Mouse (Mus musculus): ENCODE measurements around the gene Nos2. TPM values are rescaled to one million over a fixed set of nuclear protein-coding genes. Genes with fewer than 3 reads are reported as not detected.

Nos2 gene
- polyA plus RNA-seq (2014; fragmentation: Nextera tagmentation; extraction: Ambion mirVana), result 1.4 and 1.6 TPM in 2 replicates

GRCm38 (mm10) chr11:78920411-78920939 is at the start of gene Nos2:
Gene Nos2, plus strand, starts transcription at chr11:78920787.
- 53% methylated on average over 6 of the region's 6 CpGs for WGBS
- H3K4me2 ChIP-seq (ENCODE audit: low read length), result no peak within 1 kb of the TSS
- H3K27me3 ChIP-seq (ENCODE audit: control insufficient read depth, insufficient read depth, low read length), result peaks cover 36% of the 10 kb centered on the region
- H3K27ac ChIP-seq (replicated peaks in 1 of 2; ENCODE audit: control insufficient read depth in 1 of 2, insufficient read depth in 1 of 2, low read depth in 2 of 2, low read length in 2 of 2), result no peak within 1 kb of the TSS
- ATAC-seq (ENCODE audit: insufficient number of reproducible peaks, insufficient read depth, low FRiP score, low read depth), result no peak
- peaks cover 0 to 3% of the 10 kb centered on the region in 2 experiments; a peak in 2 of 4 replicates for H3K4me1 ChIP-seq (ENCODE audit: control insufficient read depth in 2 of 2, insufficient read depth in 2 of 2, low read length in 2 of 2)
- H3K4me3 ChIP-seq (ENCODE audit: control insufficient read depth in 1 of 2, insufficient read depth in 1 of 2, low read depth in 1 of 2, low read length in 2 of 2), result no peak within 1 kb of the TSS
- H3K9me3 ChIP-seq (ENCODE audit: control insufficient read depth, low read length), result no peaks in the 10 kb centered on the region
- no peaks in the 10 kb centered on the region for H3K36me3 ChIP-seq (ENCODE audit: control insufficient read depth, insufficient read depth, low read length)
- no peak within 1 kb of the TSS for H3K9ac ChIP-seq (ENCODE audit: low read length)

- H3K36me3 ChIP-seq (ENCODE audit: control insufficient read depth, insufficient read depth, low read length), result no peaks in the 10 kb centered on the region
- no peaks in the 10 kb centered on the region for H3K27me3 ChIP-seq (ENCODE audit: control insufficient read depth, insufficient read depth, low read length)
- 89% methylated on average over 4 of the region's 4 CpGs for WGBS
- peaks cover 0 to 3% of the 10 kb centered on the region in 2 experiments; a peak in 1 of 4 replicates for H3K4me1 ChIP-seq (ENCODE audit: control insufficient read depth in 2 of 2, insufficient read depth in 2 of 2, low read length in 2 of 2)
- no peak for ATAC-seq (ENCODE audit: insufficient number of reproducible peaks, insufficient read depth, low FRiP score, low read depth)
- no peak overlapping the region for H3K9ac ChIP-seq (ENCODE audit: low read length)
- no peak overlapping the region for H3K4me3 ChIP-seq (ENCODE audit: control insufficient read depth in 1 of 2, insufficient read depth in 1 of 2, low read depth in 1 of 2, low read length in 2 of 2)
- H3K9me3 ChIP-seq (ENCODE audit: control insufficient read depth, low read length), result no peaks in the 10 kb centered on the region
- H3K4me2 ChIP-seq (ENCODE audit: low read length), result no peak overlapping the region
- no peak overlapping the region for H3K27ac ChIP-seq (replicated peaks in 1 of 2; ENCODE audit: control insufficient read depth in 1 of 2, insufficient read depth in 1 of 2, low read depth in 2 of 2, low read length in 2 of 2)
These were observed 49.7 kb upstream of the Nos2 start for GRCm38 (mm10) chr11:78870891-78871290.

- no peak overlapping the region for H3K4me3 ChIP-seq (ENCODE audit: control insufficient read depth in 1 of 2, insufficient read depth in 1 of 2, low read depth in 1 of 2, low read length in 2 of 2)
- 20% methylated on average over 2 of the region's 2 CpGs for WGBS
- ATAC-seq (ENCODE audit: insufficient number of reproducible peaks, insufficient read depth, low FRiP score, low read depth), result no peak
These were observed 47.8 kb upstream of the Nos2 start for GRCm38 (mm10) chr11:78872782-78873181.

GRCm38 (mm10) chr11:78879727-78880126 is 40.9 kb upstream of the Nos2 start:
- Histone ChIP-seq H3K4me3 (ENCODE audit: control insufficient read depth in 1 of 2, insufficient read depth in 1 of 2, low read depth in 1 of 2, low read length in 2 of 2) (no peak overlapping the region), H3K27me3 (ENCODE audit: control insufficient read depth, insufficient read depth, low read length) (no peaks in the 10 kb centered on the region), H3K36me3 (ENCODE audit: control insufficient read depth, insufficient read depth, low read length) (no peaks in the 10 kb centered on the region), H3K9me3 (ENCODE audit: control insufficient read depth, low read length) (no peaks in the 10 kb centered on the region), H3K4me1 (ENCODE audit: control insufficient read depth in 2 of 2, insufficient read depth in 2 of 2, low read length in 2 of 2) (no peaks in the 10 kb centered on the region), H3K9ac (ENCODE audit: low read length) (no peak overlapping the region), H3K4me2 (ENCODE audit: low read length) (no peak overlapping the region), H3K27ac (replicated peaks in 1 of 2; ENCODE audit: control insufficient read depth in 1 of 2, insufficient read depth in 1 of 2, low read depth in 2 of 2, low read length in 2 of 2) (no peak overlapping the region)
- WGBS, result 82% methylated on average over 3 of the region's 3 CpGs
- no peak for ATAC-seq (ENCODE audit: insufficient number of reproducible peaks, insufficient read depth, low FRiP score, low read depth)

More at GRCm38 (mm10) chr11:78872782-78873181, 47.8 kb upstream of the Nos2 start:
- no peak overlapping the region for H3K27ac ChIP-seq (replicated peaks in 1 of 2; ENCODE audit: control insufficient read depth in 1 of 2, insufficient read depth in 1 of 2, low read depth in 2 of 2, low read length in 2 of 2)
- H3K4me2 ChIP-seq (ENCODE audit: low read length), result no peak overlapping the region
- no peaks in the 10 kb centered on the region for H3K36me3 ChIP-seq (ENCODE audit: control insufficient read depth, insufficient read depth, low read length)
- H3K4me1 ChIP-seq (ENCODE audit: control insufficient read depth in 2 of 2, insufficient read depth in 2 of 2, low read length in 2 of 2), result peaks cover 0 to 3% of the 10 kb centered on the region in 2 experiments; a peak in 1 of 4 replicates
- H3K27me3 ChIP-seq (ENCODE audit: control insufficient read depth, insufficient read depth, low read length), result no peaks in the 10 kb centered on the region
- H3K9ac ChIP-seq (ENCODE audit: low read length), result no peak overlapping the region
- no peaks in the 10 kb centered on the region for H3K9me3 ChIP-seq (ENCODE audit: control insufficient read depth, low read length)

DNA sequence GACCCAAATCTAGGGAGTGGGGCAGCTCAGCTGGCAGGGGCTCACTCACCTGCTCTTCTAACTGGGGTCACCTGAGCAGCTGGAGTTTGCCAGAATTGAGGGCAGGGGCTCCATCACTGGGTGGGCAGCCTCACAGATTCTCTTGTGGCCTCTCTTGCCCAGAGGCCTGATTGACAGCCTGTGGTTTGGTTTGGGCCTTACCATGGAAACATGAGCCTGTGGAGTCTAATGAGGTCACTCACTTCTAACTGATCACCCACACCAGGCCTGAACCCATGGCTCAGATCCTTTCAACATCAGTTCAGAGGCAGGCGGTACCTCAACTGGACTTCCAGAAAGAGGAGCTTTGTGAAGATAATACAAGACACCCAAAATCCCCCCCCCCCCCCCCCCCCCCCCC is 33.9 kb upstream of the Nos2 start:
- ATAC-seq (ENCODE audit: insufficient number of reproducible peaks, insufficient read depth, low FRiP score, low read depth), result no peak
- H3K4me2 ChIP-seq (ENCODE audit: low read length), result no peak overlapping the region; the same call in 1 of the 2 replicates
- H3K4me3 ChIP-seq (ENCODE audit: control insufficient read depth in 1 of 2, insufficient read depth in 1 of 2, low read depth in 1 of 2, low read length in 2 of 2), result no peak overlapping the region
- no peak overlapping the region for H3K9ac ChIP-seq (ENCODE audit: low read length)
- H3K27me3 ChIP-seq (ENCODE audit: control insufficient read depth, insufficient read depth, low read length), result no peaks in the 10 kb centered on the region
- H3K36me3 ChIP-seq (ENCODE audit: control insufficient read depth, insufficient read depth, low read length), result no peaks in the 10 kb centered on the region
- H3K9me3 ChIP-seq (ENCODE audit: control insufficient read depth, low read length), result no peaks in the 10 kb centered on the region
- H3K4me1 ChIP-seq (ENCODE audit: control insufficient read depth in 2 of 2, insufficient read depth in 2 of 2, low read length in 2 of 2), result peaks cover 4 to 5% of the 10 kb centered on the region in 2 experiments; a peak in 2 of 4 replicates
- H3K27ac ChIP-seq (replicated peaks in 1 of 2; ENCODE audit: control insufficient read depth in 1 of 2, insufficient read depth in 1 of 2, low read depth in 2 of 2, low read length in 2 of 2), result no peak overlapping the region
- WGBS, result 63% methylated on average over 1 of the region's 1 CpGs

- Histone ChIP-seq H3K4me3 (ENCODE audit: control insufficient read depth in 1 of 2, insufficient read depth in 1 of 2, low read depth in 1 of 2, low read length in 2 of 2) (no peak overlapping the region), H3K27me3 (ENCODE audit: control insufficient read depth, insufficient read depth, low read length) (no peaks in the 10 kb centered on the region), H3K9ac (ENCODE audit: low read length) (no peak overlapping the region), H3K9me3 (ENCODE audit: control insufficient read depth, low read length) (no peaks in the 10 kb centered on the region), H3K27ac (replicated peaks in 1 of 2; ENCODE audit: control insufficient read depth in 1 of 2, insufficient read depth in 1 of 2, low read depth in 2 of 2, low read length in 2 of 2) (peak overlapping the region; percentile 2 to 44; a peak in 1 of 4 replicates), H3K4me1 (ENCODE audit: control insufficient read depth in 2 of 2, insufficient read depth in 2 of 2, low read length in 2 of 2) (peaks cover 4 to 5% of the 10 kb centered on the region in 2 experiments; a peak in 2 of 4 replicates), H3K4me2 (ENCODE audit: low read length) (peak overlapping the region; percentile 21; the same call in 1 of the 2 replicates), H3K36me3 (ENCODE audit: control insufficient read depth, insufficient read depth, low read length) (no peaks in the 10 kb centered on the region)
- WGBS, result 44% methylated on average over 9 of the region's 9 CpGs
- no peak for ATAC-seq (ENCODE audit: insufficient number of reproducible peaks, insufficient read depth, low FRiP score, low read depth)
These were observed 33.2 kb upstream of the Nos2 start for GRCm38 (mm10) chr11:78887102-78887971.

- no peaks in the 10 kb centered on the region for H3K27me3 ChIP-seq (ENCODE audit: control insufficient read depth, insufficient read depth, low read length)
- H3K4me1 ChIP-seq (ENCODE audit: control insufficient read depth in 2 of 2, insufficient read depth in 2 of 2, low read length in 2 of 2), result peaks cover 4 to 5% of the 10 kb centered on the region in 2 experiments; a peak in 2 of 4 replicates
- H3K4me3 ChIP-seq (ENCODE audit: control insufficient read depth in 1 of 2, insufficient read depth in 1 of 2, low read depth in 1 of 2, low read length in 2 of 2), result no peak overlapping the region
- 88% methylated on average over 4 of the region's 4 CpGs for WGBS
- no peaks in the 10 kb centered on the region for H3K9me3 ChIP-seq (ENCODE audit: control insufficient read depth, low read length)
- H3K9ac ChIP-seq (ENCODE audit: low read length), result no peak overlapping the region
- H3K27ac ChIP-seq (replicated peaks in 1 of 2; ENCODE audit: control insufficient read depth in 1 of 2, insufficient read depth in 1 of 2, low read depth in 2 of 2, low read length in 2 of 2), result no peak overlapping the region
- H3K36me3 ChIP-seq (ENCODE audit: control insufficient read depth, insufficient read depth, low read length), result no peaks in the 10 kb centered on the region
- H3K4me2 ChIP-seq (ENCODE audit: low read length), result no peak overlapping the region
- no peak for ATAC-seq (ENCODE audit: insufficient number of reproducible peaks, insufficient read depth, low FRiP score, low read depth)
These were observed 31.4 kb upstream of the Nos2 start for GRCm38 (mm10) chr11:78889156-78889555.
